Mouse (Mus musculus) stomach, postnatal 0 days (tissue): Measurements from ENCODE around the gene Nfe2l2.

Experiments used
- CTCF ChIP-seq: IDR thresholded peaks from 2 replicates; pipeline ENCODE4 v1.5.1; 2016; ENCODE audit warnings: antibody characterized with exemption, low read depth, mild to moderate bottlenecking, moderate library complexity
- EP300 ChIP-seq: optimal IDR thresholded peaks from 2 replicates; pipeline ENCODE3; 2016; ENCODE audit warnings: antibody characterized with exemption

- TF ChIP-seq CTCF (peak; percentile 13; the same call in 1 of the 2 replicates), EP300 (no peak)
Observed at GRCm38 (mm10) chr2:75707420-75707819, 3.0 kb upstream of the Nfe2l2 start.
